Mouse (Mus musculus) G1E (cell line): ENCODE measurements around the gene Il34. TPM values are rescaled to one million over a fixed set of nuclear protein-coding genes. Genes with fewer than 3 reads are reported as not detected.

Experiments used
- ATAC-seq: 2 replicates; pipeline ENCODE4 v1.8.0; 2016; ENCODE audit warnings: mild to moderate bottlenecking; ENCODE audit not compliant: insufficient number of reproducible peaks, poor library complexity, low FRiP score, severe bottlenecking; ENCODE audit errors: extremely low read depth
- DNase-seq: peaks from one replicate; pipeline ENCODE4 v3.0.0; 2012; ENCODE audit warnings: low spot score
- H3K27me3 ChIP-seq: 2 replicates; pipeline ENCODE4 v1.6.1; 2012; ENCODE audit warnings: mild to moderate bottlenecking, low read length, inconsistent platforms; ENCODE audit not compliant: insufficient read depth
- H3K36me3 ChIP-seq: replicated peaks from 2 replicates; pipeline ENCODE3; 2012; ENCODE audit warnings: mild to moderate bottlenecking, inconsistent platforms
- H3K4me1 ChIP-seq: 2 replicates; pipeline ENCODE4 v1.6.1; 2012; ENCODE audit warnings: low read depth, low read length, inconsistent platforms, mixed read lengths; ENCODE audit not compliant: insufficient read depth
- H3K4me3 ChIP-seq: 2 replicates; pipeline ENCODE4 v1.5.1; 2012; ENCODE audit warnings: low read depth, mild to moderate bottlenecking, inconsistent platforms, low read length, moderate library complexity, mixed read lengths
- H3K9me3 ChIP-seq: replicated peaks from 2 replicates; pipeline ENCODE4 v1.6.1; 2012; ENCODE audit warnings: inconsistent platforms
- CTCF ChIP-seq: IDR thresholded peaks from 2 replicates; pipeline ENCODE4 v1.5.1; 2012; ENCODE audit warnings: low read depth, low read length, inconsistent platforms, mixed read lengths
- GATA1 ChIP-seq: IDR thresholded peaks from 2 replicates; pipeline ENCODE4 v1.6.1; 2012; ENCODE audit warnings: borderline replicate concordance, low read length, inconsistent platforms, mixed read lengths
- GATA2 ChIP-seq: IDR thresholded peaks from 2 replicates; pipeline ENCODE4 v1.6.1; 2012; ENCODE audit warnings: low read depth, low read length, inconsistent platforms, borderline replicate concordance
- POLR2AphosphoS5 ChIP-seq: IDR thresholded peaks from 2 replicates; pipeline ENCODE4 v1.6.1; 2012; ENCODE audit warnings: low read depth, low read length, inconsistent platforms; ENCODE audit not compliant: insufficient replicate concordance
- TAL1 ChIP-seq: conservative IDR thresholded peaks from 2 replicates; pipeline ENCODE4 v1.6.1; 2012; ENCODE audit warnings: low read depth, low read length, inconsistent platforms, mixed read lengths
- polyA plus RNA-seq: library from polyadenylated mRNA; stranded (reverse); fragments of >175 nt; gene quantifications from 2 replicates; pipeline ENCODE4 v1.2.3, GENCODE M21; 2012
- total RNA-seq, 2 experiments: library from RNA; stranded (forward) in 1 of 2; stranded (reverse) in 1 of 2; fragments of 200-1000 nt in 1 of 2; fragments of >200 nt in 1 of 2; fragmentation: Nextera tagmentation in 1 of 2; gene quantifications; 2 replicates each; pipeline ENCODE4 v1.2.3; 2014 to 2017

Il34 gene
- total and polyA plus RNA-seq, 3 experiments, result not detected

DNA sequence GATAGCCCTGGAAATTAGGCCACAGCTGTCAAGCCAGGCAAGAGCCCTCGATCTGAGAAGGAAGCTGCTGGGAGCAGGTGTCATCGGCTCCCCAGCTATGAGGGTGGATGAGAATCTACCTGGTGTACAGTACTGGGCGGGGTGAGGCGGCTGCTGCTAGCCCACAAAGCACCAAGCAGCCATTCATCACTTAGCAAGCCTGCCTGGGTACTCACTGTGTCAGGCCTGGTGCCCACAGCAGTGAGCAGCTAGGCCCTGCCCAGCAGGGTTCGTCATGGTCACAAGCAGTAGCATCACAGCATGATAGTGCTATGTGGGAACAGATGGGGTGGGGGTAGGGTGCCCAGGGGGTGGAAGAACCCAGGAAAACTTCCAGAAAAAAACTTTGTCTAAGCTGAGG lies 110.3 kb downstream of the Il34 start:
- peaks cover 95% of the 10 kb centered on the region for H3K36me3 ChIP-seq
- no peaks in the 10 kb centered on the region for H3K9me3 ChIP-seq
- DNase-seq (no peak), ATAC-seq (no peak)
- TF ChIP-seq TAL1, result no peak
- TF ChIP-seq POLR2AphosphoS5, result no peak
- no peak for TF ChIP-seq GATA1
- TF ChIP-seq CTCF, result no peak
- TF ChIP-seq GATA2, result no peak
- no peaks in the 10 kb centered on the region for H3K27me3 ChIP-seq
- no peaks in the 10 kb centered on the region for H3K4me1 ChIP-seq
- H3K4me3 ChIP-seq, result no peak overlapping the region

DNA sequence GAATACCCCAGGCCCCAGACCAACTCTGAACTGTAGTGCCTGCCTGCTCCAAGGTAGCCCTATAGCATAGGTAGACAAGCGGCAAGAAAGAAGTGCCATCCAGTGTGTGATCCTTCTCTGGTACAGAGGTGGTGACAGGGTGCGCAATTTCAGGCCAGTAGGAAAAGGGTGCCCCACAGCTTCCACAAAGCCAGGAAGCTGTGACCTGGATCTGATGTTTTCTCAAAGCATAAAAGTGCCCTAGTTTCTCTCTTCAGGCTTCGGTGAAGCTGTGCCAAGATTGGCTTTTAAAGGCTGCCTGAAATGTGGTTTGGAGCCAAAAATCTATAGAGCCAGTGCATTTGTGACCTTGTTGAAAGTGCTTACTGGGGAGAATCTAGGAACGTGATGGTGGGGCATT lies 110.9 kb downstream of the Il34 start:
- no peaks in the 10 kb centered on the region for H3K4me1 ChIP-seq
- H3K36me3 ChIP-seq, result peaks cover 95% of the 10 kb centered on the region

DNA sequence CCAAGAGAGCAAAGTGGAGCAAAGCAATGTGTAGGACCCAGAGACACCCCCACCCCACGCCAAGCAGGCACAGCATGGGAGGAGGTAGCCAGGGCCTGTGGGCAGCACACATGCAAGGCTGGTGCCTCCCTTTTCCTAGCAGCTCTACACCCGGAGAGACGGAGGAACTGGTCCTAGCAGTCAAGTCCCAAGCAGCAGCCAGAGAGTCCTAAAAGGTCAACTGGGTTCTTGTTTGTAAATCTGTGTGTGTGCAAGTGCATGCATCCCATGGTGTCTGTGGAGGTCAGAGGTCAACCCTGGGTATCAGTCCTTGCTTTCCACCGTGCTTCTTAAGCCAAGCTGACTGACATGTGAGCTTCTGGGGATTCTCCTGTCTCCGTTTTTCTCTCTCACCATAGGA lies 111.5 kb downstream of the Il34 start:
- DNase-seq (no peak), ATAC-seq (no peak)
- Histone ChIP-seq H3K27me3 (no peaks in the 10 kb centered on the region), H3K4me1 (no peaks in the 10 kb centered on the region), H3K9me3 (no peaks in the 10 kb centered on the region), H3K4me3 (no peak overlapping the region), H3K36me3 (peaks cover 95% of the 10 kb centered on the region)
- no peak for TF ChIP-seq GATA2
- no peak for TF ChIP-seq GATA1
- TF ChIP-seq CTCF, result no peak

More for the DNA sequence above, 110.9 kb downstream of the Il34 start:
- DNase-seq, result no peak
- ATAC-seq, result no peak
- no peaks in the 10 kb centered on the region for H3K9me3 ChIP-seq
- H3K27me3 ChIP-seq, result no peaks in the 10 kb centered on the region
- TF ChIP-seq GATA1, result no peak
- TF ChIP-seq TAL1, result no peak
- TF ChIP-seq POLR2AphosphoS5, result no peak
- TF ChIP-seq CTCF, result no peak
- no peak for TF ChIP-seq GATA2
- H3K4me3 ChIP-seq, result no peak overlapping the region

Other genes with a start within 250 kb of the Il34 start
- gene Vac14, start 187.3 kb downstream of the Il34 start, total RNA-seq (2014; fragmentation: Nextera tagmentation), result 48.5 and 52.1 TPM in 2 replicates
- gene Vac14, start 187.3 kb downstream of the Il34 start, total RNA-seq (2017), result 25.7 and 25.8 TPM in 2 replicates
- gene Vac14, start 187.3 kb downstream of the Il34 start, polyA plus RNA-seq, result 70.1 and 75.2 TPM in 2 replicates
- not detected in 2 replicates for gene Mtss1l, start 84.4 kb downstream of the Il34 start, total RNA-seq (2014; fragmentation: Nextera tagmentation)
- gene Mtss1l, start 84.4 kb downstream of the Il34 start, total RNA-seq (2017), result 0.17 and 0.33 TPM in 2 replicates
- 0.15 and 0.37 TPM in 2 replicates for gene Mtss1l, start 84.4 kb downstream of the Il34 start, polyA plus RNA-seq
- gene Cog4, start 40.7 kb upstream of the Il34 start, total RNA-seq (2014; fragmentation: Nextera tagmentation), result 24.1 and 32.8 TPM in 2 replicates
- gene Cog4, start 40.7 kb upstream of the Il34 start, total RNA-seq (2017), result 45.6 and 46.3 TPM in 2 replicates
- 17.7 and 20.2 TPM in 2 replicates for gene Cog4, start 40.7 kb upstream of the Il34 start, polyA plus RNA-seq
- gene Sf3b3, start 40.9 kb upstream of the Il34 start, total RNA-seq (2014; fragmentation: Nextera tagmentation), result 173 and 176 TPM in 2 replicates
- gene Sf3b3, start 40.9 kb upstream of the Il34 start, total RNA-seq (2017), result 192 and 201 TPM in 2 replicates
- 10.1 and 13.6 TPM in 2 replicates for gene Sf3b3, start 40.9 kb upstream of the Il34 start, polyA plus RNA-seq
- gene Fuk, start 96.6 kb upstream of the Il34 start, total RNA-seq (2014; fragmentation: Nextera tagmentation), result 6.8 and 7.1 TPM in 2 replicates
- gene Fuk, start 96.6 kb upstream of the Il34 start, total RNA-seq (2017), result 8.9 and 9.8 TPM in 2 replicates
- 15.6 and 17.5 TPM in 2 replicates for gene Fuk, start 96.6 kb upstream of the Il34 start, polyA plus RNA-seq
- 94.4 and 95.8 TPM in 2 replicates for gene St3gal2, start 114.0 kb upstream of the Il34 start, total RNA-seq (2014; fragmentation: Nextera tagmentation)
- 22.8 and 23.1 TPM in 2 replicates for gene St3gal2, start 114.0 kb upstream of the Il34 start, total RNA-seq (2017)
- gene St3gal2, start 114.0 kb upstream of the Il34 start, polyA plus RNA-seq, result 115 and 124 TPM in 2 replicates
- gene Ddx19a, start 191.9 kb upstream of the Il34 start, total RNA-seq (2014; fragmentation: Nextera tagmentation), result 205 and 207 TPM in 2 replicates
- 38.2 and 45.1 TPM in 2 replicates for gene Ddx19a, start 191.9 kb upstream of the Il34 start, total RNA-seq (2017)
- gene Ddx19a, start 191.9 kb upstream of the Il34 start, polyA plus RNA-seq, result 60.3 and 81.1 TPM in 2 replicates
- 17.4 and 18.8 TPM in 2 replicates for gene Ddx19b, start 225.8 kb upstream of the Il34 start, total RNA-seq (2014; fragmentation: Nextera tagmentation)
- gene Ddx19b, start 225.8 kb upstream of the Il34 start, total RNA-seq (2017), result 21.7 and 21.9 TPM in 2 replicates
- 5.1 and 6.3 TPM in 2 replicates for gene Ddx19b, start 225.8 kb upstream of the Il34 start, polyA plus RNA-seq
- gene Aars, start 227.2 kb upstream of the Il34 start, total RNA-seq (2014; fragmentation: Nextera tagmentation), result 126 and 131 TPM in 2 replicates
- 77.0 and 81.8 TPM in 2 replicates for gene Aars, start 227.2 kb upstream of the Il34 start, total RNA-seq (2017)
- gene Aars, start 227.2 kb upstream of the Il34 start, polyA plus RNA-seq, result 37.3 and 56.4 TPM in 2 replicates